Comparison of ENCODE assay signal across 23 mouse cellular contexts in genomic region chr11:109970521-109970920, GRCm38 (mm10). TPM values are rescaled to one million over a fixed set of nuclear protein-coding genes. Genes with fewer than 3 reads are reported as not detected.
DNase-seq lines count a peak whose midpoint lies in the region; ATAC-seq and TF ChIP-seq lines count a peak whose summit lies in the region.
"Had no signal": no experiment of that assay in that cellular context is flagged by ENCODE, and none has a peak within 500 bp of the region (broad histone marks: within the 10 kb centered on the region; RNA-seq: fewer than 3 reads in every experiment).

No protein-coding gene starts in this region.

- DNase-seq in adrenal gland, adult (ENCODE audit: inconsistent age in 2 of 2, low spot score in 1 of 2): peak; percentile 15 to 34
- no peak for DNase-seq in adrenal gland, adult 18-20 months (ENCODE audit: low spot score in 2 of 2)
- DNase-seq in kidney, adult 11 months: peak; percentile 14
- peak; percentile 73 for DNase-seq in liver, adult 2 months (ENCODE audit: extremely low read depth, low read depth, low spot score)
- DNase-seq in liver: no peak
- DNase-seq in B cell, adult 2 months: no peak
- DNase-seq: adrenal gland, adult 8-10 months; cerebellum, adult 2 months; cerebellum, postnatal 10 days; embryo, embryonic 11 days; gastrocnemius, adult 2 months; gastrocnemius, postnatal 25 days; heart, postnatal 10 days; heart, postnatal 4 days had no signal

- TF ChIP-seq CTCF in liver, adult 2 months (IDR thresholded peaks at IDR 0.05; ENCODE audit: low read depth, low read length): no peak

- no peak overlapping the region for H3K4me2 ChIP-seq in kidney, embryonic 14.5 days (replicated peaks; ENCODE audit: low read depth, low read length)
- H3K4me2 ChIP-seq: embryonic facial prominence, embryonic 15.5 days; hindbrain, embryonic 12.5 days had no signal

- H3K9me3 ChIP-seq in kidney, embryonic 14.5 days (ENCODE audit: control insufficient read depth, low read length): no peaks in the 10 kb centered on the region
- H3K9me3 ChIP-seq: embryonic facial prominence, embryonic 15.5 days; forebrain, embryonic 10.5 days; heart, embryonic 10.5 days; hindbrain, embryonic 12.5 days had no signal

- no peak for TF ChIP-seq POLR2A in liver, adult 2 months (IDR thresholded peaks at IDR 0.05; ENCODE audit: extremely low read depth, insufficient read depth, low read length)

- H3K27me3 ChIP-seq in kidney, embryonic 14.5 days (ENCODE audit: control insufficient read depth, insufficient read depth, low read length): no peaks in the 10 kb centered on the region
- no peaks in the 10 kb centered on the region for H3K27me3 ChIP-seq in liver, adult 2 months (ENCODE audit: control insufficient read depth, insufficient read depth, low read length)
- H3K27me3 ChIP-seq: embryonic facial prominence, embryonic 15.5 days; hindbrain, embryonic 12.5 days had no signal

- H3K9ac ChIP-seq in kidney, embryonic 14.5 days (ENCODE audit: low read depth, low read length): no peak overlapping the region
- H3K9ac ChIP-seq in liver, adult 2 months (ENCODE audit: low read depth, low read length): no peak overlapping the region
- H3K9ac ChIP-seq: embryonic facial prominence, embryonic 15.5 days; hindbrain, embryonic 12.5 days had no signal

- no peaks in the 10 kb centered on the region for H3K79me2 ChIP-seq in liver, adult 2 months (ENCODE audit: control insufficient read depth, insufficient read depth, low read length)

- no peak overlapping the region for H3K4me3 ChIP-seq in kidney, embryonic 14.5 days (ENCODE audit: low read length)
- no peak overlapping the region for H3K4me3 ChIP-seq in liver, adult 2 months (ENCODE audit: insufficient read depth, low read depth, low read length)
- H3K4me3 ChIP-seq: embryonic facial prominence, embryonic 15.5 days; erythroblast, embryonic 14.5 days; forebrain, embryonic 10.5 days; gastrocnemius, adult 2 months; heart, embryonic 10.5 days; hindbrain, embryonic 12.5 days had no signal

- H3K4me1 ChIP-seq in kidney, embryonic 14.5 days (ENCODE audit: control insufficient read depth, insufficient read depth, low read length): no peaks in the 10 kb centered on the region
- peaks cover 4% of the 10 kb centered on the region for H3K4me1 ChIP-seq in liver, adult 2 months (ENCODE audit: control insufficient read depth, insufficient read depth, low read length)
- H3K4me1 ChIP-seq: embryonic facial prominence, embryonic 15.5 days; forebrain, embryonic 10.5 days; hindbrain, embryonic 12.5 days had no signal

- no peak overlapping the region for H3K27ac ChIP-seq in kidney, embryonic 14.5 days (ENCODE audit: low read depth, low read length)
- peak overlapping the region; percentile 16; the same call in 1 of the 2 replicates for H3K27ac ChIP-seq in liver, adult 2 months (replicated peaks; ENCODE audit: insufficient read depth, low read depth, low read length)
- H3K27ac ChIP-seq: embryonic facial prominence, embryonic 15.5 days; forebrain, embryonic 10.5 days; gastrocnemius, adult 2 months; heart, embryonic 10.5 days; hindbrain, embryonic 12.5 days had no signal

- no peak for ATAC-seq in kidney, embryonic 14.5 days (ENCODE audit: low FRiP score, low TSS enrichment)
- ATAC-seq: forebrain, embryonic 14.5 days; hindbrain, embryonic 16.5 days had no signal

- 44% methylated on average over 4 of the region's 4 CpGs for WGBS in kidney, embryonic 14.5 days
- WGBS in liver, adult 2 months: 26% methylated on average over 4 of the region's 4 CpGs

- no peaks in the 10 kb centered on the region for H3K36me3 ChIP-seq in kidney, embryonic 14.5 days (ENCODE audit: control insufficient read depth, insufficient read depth, low read length)
- peaks cover 45% of the 10 kb centered on the region for H3K36me3 ChIP-seq in liver, adult 2 months (ENCODE audit: control insufficient read depth, insufficient read depth, low read length)
- H3K36me3 ChIP-seq: embryonic facial prominence, embryonic 15.5 days; forebrain, embryonic 10.5 days; heart, embryonic 10.5 days; hindbrain, embryonic 12.5 days had no signal

RNA-seq across cellular contexts. Expression of gene Abca8b, which starts 25.1 kb away (rescaled TPM):
- total RNA-seq in adrenal gland, adult 18-20 months (2021): 10 to 100 TPM in 1 of 2 experiments, 1 to 10 TPM in 1; 7.2 to 11.8 TPM
- polyA plus RNA-seq in kidney, embryonic 14.5 days (2014; fragmentation: Nextera tagmentation; extraction: Ambion mirVana): 0.26 and 0.46 TPM in 2 replicates
- total RNA-seq in liver, adult 2 months (2014; rRNA removed): 35.7 and 44.2 TPM in 2 replicates
- polyA plus RNA-seq in liver, adult 2 months (2012; rRNA removed): 8.6 and 12.2 TPM in 2 replicates
- total RNA-seq: MEL had no signal
- polyA plus RNA-seq: erythroblast, embryonic 14.5 days had no signal

Comparison
In these comparisons a context has a peak if more than half of its experiments do, and no peak if none do; other contexts are left out.
1. DNase-seq: peak in adrenal gland, adult (2 of 2), kidney, adult 11 months (single experiment) and liver, adult 2 months (single experiment); none in adrenal gland, adult 18-20 months (0 of 2), liver (single experiment) and B cell, adult 2 months (0 of 2).